Mouse (Mus musculus): Measurements from ENCODE around the gene Pakap. TPM values are rescaled to one million over a fixed set of nuclear protein-coding genes. Genes with fewer than 3 reads are reported as not detected.

Pakap gene
- polyA plus RNA-seq, 1 experiment: not detected

GRCm38 (mm10) chr4:57794547-57794946 is 226.6 kb downstream of the Pakap start:
- no peak for TF ChIP-seq GATA1 (IDR thresholded peaks at IDR 0.05; ENCODE audit: low read length)

DNA sequence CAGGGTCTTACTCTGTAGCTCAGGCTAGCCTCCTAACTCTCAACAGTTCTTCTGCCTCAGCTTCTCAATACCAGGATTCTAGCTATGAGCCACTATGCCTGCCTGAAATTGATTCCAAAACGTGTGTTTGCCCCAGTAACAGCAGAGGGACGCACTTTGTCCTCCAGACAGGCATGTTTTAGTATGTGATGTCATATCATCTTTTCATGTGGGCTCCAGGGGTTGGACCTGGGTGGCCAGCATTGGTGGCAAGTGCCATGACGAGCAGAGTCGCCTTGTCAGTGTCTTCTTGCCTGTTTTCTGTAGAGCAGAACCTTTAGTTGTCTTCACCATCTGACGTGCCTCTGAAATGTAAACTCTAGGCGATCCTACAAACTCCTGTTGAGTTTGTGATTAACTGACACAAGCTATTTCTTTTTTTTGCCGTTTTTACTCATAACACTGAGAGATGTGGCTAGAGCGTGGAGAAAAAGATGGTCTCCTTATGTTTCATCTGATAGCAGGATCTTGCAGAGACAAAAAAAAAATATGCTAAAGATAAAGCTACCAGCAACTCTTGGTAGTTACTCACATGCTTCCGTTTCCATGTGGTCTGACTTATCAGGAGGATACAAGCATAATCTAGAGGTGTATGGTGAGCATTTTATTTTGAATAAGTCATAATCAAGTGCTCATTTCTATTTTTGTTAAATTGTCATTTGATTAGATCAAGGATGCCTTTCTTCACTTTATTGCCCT is 229.7 kb downstream of the Pakap start:
- peak; percentile 30 for TF ChIP-seq GATA1 (IDR thresholded peaks at IDR 0.05; ENCODE audit: low read length)

- TF ChIP-seq GATA1 (IDR thresholded peaks at IDR 0.05; ENCODE audit: low read length): no peak
Measured at GRCm38 (mm10) chr4:57798286-57799018, 230.5 kb downstream of the Pakap start.

GRCm38 (mm10) chr4:57799297-57799696 is 231.3 kb downstream of the Pakap start:
- TF ChIP-seq GATA1 (IDR thresholded peaks at IDR 0.05; ENCODE audit: low read length): no peak

DNA sequence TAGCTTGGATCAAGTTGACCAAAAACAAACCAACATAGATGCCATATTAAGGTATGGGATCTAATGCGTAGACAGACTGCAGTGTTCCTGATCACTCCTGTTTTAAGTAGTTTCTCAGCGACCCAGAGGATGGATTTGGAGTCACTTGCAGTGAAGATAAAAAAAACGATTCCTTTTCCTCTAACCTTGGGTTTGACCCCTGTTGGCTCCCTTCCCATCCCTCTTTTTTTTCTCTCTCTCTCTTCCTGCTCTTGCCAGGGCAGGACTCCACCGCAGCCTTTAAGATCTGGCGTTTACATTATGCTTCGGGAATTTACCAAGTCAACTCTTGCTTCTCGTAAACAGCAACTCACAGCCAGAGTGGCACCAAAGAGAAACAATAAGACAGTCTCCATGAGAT is 233.3 kb downstream of the Pakap start:
- no peak for TF ChIP-seq GATA1 (IDR thresholded peaks at IDR 0.05; ENCODE audit: low read length)

GRCm38 (mm10) chr4:57801986-57802385 is 234.0 kb downstream of the Pakap start:
- no peak for TF ChIP-seq GATA1 (IDR thresholded peaks at IDR 0.05; ENCODE audit: low read length)

GRCm38 (mm10) chr4:57802411-57802810 is 234.4 kb downstream of the Pakap start:
- no peak for TF ChIP-seq GATA1 (IDR thresholded peaks at IDR 0.05; ENCODE audit: low read length)

- TF ChIP-seq GATA1 (IDR thresholded peaks at IDR 0.05; ENCODE audit: low read length): no peak
Measured at GRCm38 (mm10) chr4:57804902-57805301, 236.9 kb downstream of the Pakap start.

DNA sequence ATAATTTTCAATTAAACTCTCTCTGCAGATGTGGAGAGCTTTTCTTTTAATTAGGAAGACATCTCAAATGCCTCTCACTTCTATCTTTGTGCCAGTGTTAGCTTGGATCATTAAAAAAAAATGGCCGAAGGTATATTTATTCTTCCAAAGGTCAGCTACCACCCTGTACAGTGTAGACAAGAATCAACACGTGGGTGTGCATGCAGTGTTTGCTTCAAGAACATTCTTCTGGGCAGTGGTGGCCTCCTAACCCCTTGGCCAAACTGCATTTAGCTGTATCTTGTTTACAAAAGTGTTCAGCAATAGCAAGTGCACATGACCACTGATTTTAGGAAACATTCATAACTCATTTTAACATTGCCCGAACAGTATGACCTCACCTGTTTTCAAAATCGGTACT is 241.5 kb downstream of the Pakap start:
- no peak for TF ChIP-seq GATA1 (IDR thresholded peaks at IDR 0.05; ENCODE audit: low read length)

DNA sequence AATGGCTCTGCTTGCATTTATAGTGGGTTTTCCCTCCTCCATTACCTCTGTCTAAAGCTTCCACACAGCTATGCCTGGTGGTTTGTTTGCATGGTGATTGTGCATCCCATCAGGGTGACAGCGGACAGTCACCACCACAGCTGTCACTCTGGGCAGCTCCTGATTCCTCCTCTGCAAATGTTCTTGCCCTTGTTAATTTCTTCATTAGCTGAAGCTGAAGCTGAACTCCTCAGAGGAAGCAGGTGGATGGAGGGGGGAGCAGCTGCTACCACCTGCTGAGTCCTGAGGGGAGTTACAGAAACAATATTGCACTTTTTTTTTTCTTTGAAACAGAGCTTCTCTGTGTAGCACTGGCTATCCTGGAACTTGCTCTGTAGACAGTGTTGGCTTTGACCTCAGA is 244.1 kb downstream of the Pakap start:
- no peak for TF ChIP-seq GATA1 (IDR thresholded peaks at IDR 0.05; ENCODE audit: low read length)

DNA sequence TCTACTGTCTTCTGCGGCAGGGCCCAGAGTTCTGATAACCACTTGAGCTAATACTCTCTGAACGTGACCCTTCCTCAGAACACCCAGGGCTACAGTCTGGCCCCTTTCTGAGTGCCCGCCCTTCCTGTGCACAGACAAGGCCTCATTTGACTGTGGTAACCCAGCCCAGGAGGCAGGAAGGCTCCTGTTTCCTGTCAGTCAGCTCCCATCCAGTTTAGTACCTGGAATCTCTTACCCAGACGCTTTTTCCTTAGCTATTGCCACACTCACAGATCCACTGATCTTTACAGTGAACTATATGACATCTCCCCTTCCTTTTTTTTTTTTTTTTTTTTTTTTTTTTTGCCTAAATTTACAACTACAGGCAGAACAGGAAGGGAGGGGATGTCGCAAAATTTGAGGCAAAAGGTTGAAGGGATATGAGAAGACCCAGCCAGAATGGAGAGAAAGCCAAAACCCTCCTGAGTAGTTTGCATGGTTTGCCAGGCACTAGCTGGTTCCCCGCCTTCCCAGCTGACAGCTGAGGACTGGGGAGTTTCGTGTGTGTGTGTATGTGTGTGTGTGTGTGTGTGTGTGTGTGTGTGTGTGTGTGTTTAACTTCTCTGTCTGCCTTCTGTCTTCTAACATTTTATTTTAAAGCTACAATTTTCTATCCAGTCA is 245.1 kb downstream of the Pakap start:
- TF ChIP-seq GATA1 (IDR thresholded peaks at IDR 0.05; ENCODE audit: low read length): no peak

DNA sequence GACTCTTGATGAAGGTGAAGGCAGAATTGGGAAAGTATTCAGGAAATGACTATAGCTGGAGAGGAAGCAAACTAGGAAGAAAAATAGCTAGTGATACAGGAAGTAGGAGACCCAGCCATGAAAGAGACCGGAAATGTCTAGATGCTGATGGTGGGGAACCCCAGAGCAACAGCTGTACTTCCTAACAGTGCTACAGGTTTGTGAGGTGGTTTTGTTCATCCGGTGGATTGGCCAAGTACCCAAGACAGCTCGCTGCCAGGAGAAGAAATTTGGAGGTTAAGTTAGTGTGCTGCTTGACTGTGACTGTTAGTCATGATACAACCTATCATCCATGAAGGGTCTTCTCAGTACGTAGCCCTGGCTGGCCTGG is 245.6 kb downstream of the Pakap start:
- no peak for TF ChIP-seq GATA1 (IDR thresholded peaks at IDR 0.05; ENCODE audit: low read length)

- no peak for TF ChIP-seq GATA1 (IDR thresholded peaks at IDR 0.05; ENCODE audit: low read length)
Measured at GRCm38 (mm10) chr4:57815355-57815754, 247.4 kb downstream of the Pakap start.

- TF ChIP-seq GATA1 (IDR thresholded peaks at IDR 0.05; ENCODE audit: low read length): no peak
Measured at GRCm38 (mm10) chr4:57816146-57816545, 248.2 kb downstream of the Pakap start.

DNA sequence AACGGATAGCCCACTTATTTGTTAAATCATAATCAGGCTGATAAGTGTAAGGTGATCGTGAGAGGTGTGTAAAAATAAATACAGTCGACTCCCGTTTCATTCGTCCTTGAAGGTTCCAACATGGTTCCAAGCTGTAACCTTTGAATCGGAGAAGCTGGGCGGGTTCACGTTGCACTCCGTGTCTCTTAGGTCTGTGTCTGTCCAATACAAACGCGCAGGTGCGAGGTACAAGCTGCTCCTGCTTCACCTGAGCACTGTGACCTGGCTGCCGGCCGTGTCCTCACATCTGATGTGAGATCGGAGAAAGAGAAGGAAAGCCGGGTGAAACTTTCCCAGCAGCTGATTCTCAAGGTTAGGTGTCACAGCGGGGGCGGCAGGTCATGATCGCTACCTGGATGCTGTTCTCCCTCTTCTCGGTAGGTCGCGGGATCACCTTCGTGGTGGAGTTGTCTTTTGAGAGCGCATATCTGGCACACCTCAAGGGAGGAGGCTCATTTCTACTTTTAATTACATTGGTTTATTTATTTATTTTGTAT is 252.9 kb downstream of the Pakap start:
- TF ChIP-seq GATA1 (IDR thresholded peaks at IDR 0.05; ENCODE audit: low read length): no peak
